Mouse (Mus musculus): ENCODE data around the gene Exph5. TPM values are rescaled to one million over a fixed set of nuclear protein-coding genes. Genes with fewer than 3 reads are reported as not detected.

Gene Exph5
- polyA plus RNA-seq, 1 experiment from 2014 or later: 1.7 TPM

DNA sequence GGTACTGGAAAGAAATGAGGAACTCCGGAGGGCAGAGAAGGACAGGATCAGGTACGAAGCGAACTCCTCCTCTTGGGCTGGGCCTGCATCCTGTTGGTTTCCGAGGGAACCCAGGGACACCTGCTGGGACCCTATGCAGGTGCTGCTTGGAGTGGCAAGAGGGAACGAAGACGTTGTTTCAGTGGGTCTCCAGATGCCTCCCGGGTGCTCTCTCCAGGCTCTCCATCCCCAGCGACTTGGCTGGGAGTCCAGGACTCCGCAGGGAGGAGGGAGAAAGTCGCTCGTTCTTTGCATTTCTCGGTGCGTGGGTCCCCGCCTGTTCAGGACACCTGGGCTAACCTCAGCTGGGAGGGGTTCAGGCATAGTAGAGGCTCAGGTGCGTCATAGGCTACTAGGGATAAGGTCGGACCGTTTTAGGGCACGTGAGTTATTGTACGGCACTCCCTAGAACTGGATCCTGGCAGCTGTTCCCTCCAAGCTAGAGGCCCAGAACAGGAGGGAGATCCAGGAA lies 386 bp downstream of the Exph5 start:
- Histone ChIP-seq H3K36me3 (ENCODE audit: control insufficient read depth, insufficient read depth, low read length) (no peaks in the 10 kb centered on the region), H3K27me3 (ENCODE audit: control insufficient read depth, insufficient read depth, low read length) (peaks cover 6% of the 10 kb centered on the region), H3K4me1 (replicated peaks; ENCODE audit: control insufficient read depth, insufficient read depth, low read length) (peaks cover 4% of the 10 kb centered on the region; the same call in 1 of the 2 replicates), H3K9ac (ENCODE audit: low read depth, low read length) (no peak overlapping the region), H3K4me3 (ENCODE audit: low read depth, low read length) (peak overlapping the region; percentile 31), H3K9me3 (ENCODE audit: control insufficient read depth, low read length) (no peaks in the 10 kb centered on the region), H3K27ac (ENCODE audit: low read depth, low read length) (no peak overlapping the region), H3K4me2 (replicated peaks; ENCODE audit: low read depth, low read length) (peak overlapping the region; percentile 68)
- WGBS: 6% methylated on average over 19 of the region's 19 CpGs
- no peak for ATAC-seq (ENCODE audit: low FRiP score)
- peak; percentile 24 for DNase-seq (ENCODE audit: low spot score)

DNA sequence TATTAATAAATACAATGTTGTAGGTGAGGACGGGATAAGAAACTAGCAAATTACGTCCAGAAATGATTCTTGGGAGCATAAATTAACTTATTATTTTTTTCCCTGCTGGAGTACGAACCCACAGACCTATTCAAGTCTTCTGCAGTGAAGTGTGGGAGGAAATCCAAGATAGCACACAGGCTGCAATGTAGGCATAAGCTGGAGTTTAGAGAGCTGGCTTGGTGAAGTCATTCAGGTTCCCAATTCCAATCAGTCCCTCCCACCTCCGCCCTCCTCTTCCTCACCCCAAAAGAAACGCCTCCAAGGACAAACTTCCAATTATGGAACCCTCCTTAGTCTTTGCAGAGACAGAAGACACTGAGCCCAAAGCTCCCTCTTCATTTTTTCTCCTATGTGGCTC lies 945 bp downstream of the Exph5 start:
- ATAC-seq (ENCODE audit: low FRiP score) (no peak), DNase-seq (ENCODE audit: low spot score) (no peak)
- no peaks in the 10 kb centered on the region for H3K9me3 ChIP-seq (ENCODE audit: control insufficient read depth, low read length)
- peaks cover 4% of the 10 kb centered on the region; the same call in 1 of the 2 replicates for H3K4me1 ChIP-seq (replicated peaks; ENCODE audit: control insufficient read depth, insufficient read depth, low read length)
- WGBS: 65% methylated on average over 5 of the region's 5 CpGs
- H3K36me3 ChIP-seq (ENCODE audit: control insufficient read depth, insufficient read depth, low read length): no peaks in the 10 kb centered on the region
- no peak overlapping the region for H3K4me2 ChIP-seq (replicated peaks; ENCODE audit: low read depth, low read length)
- peaks cover 6% of the 10 kb centered on the region for H3K27me3 ChIP-seq (ENCODE audit: control insufficient read depth, insufficient read depth, low read length)
- H3K4me3 ChIP-seq (ENCODE audit: low read depth, low read length): no peak overlapping the region
- no peak overlapping the region for H3K27ac ChIP-seq (ENCODE audit: low read depth, low read length)
- no peak overlapping the region for H3K9ac ChIP-seq (ENCODE audit: low read depth, low read length)

DNA sequence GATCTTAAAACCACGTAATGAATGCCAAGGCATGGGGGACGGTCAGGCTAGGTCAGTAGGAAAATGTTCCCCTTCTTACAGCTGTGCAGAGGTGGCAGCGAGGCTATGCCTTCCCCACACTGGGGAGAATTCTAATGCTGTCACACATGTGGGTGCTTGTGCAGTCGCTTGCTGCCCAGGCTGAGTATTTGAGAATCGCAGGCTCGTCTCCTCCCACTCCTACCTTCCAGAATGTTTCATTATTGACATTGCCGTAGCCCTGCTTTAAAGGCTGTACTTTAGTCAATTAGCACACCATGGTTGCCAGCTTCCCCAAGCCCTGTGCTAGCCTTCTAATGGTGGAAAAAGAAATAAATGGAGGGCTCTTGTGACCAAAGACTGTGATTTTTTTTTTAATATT lies 6.4 kb downstream of the Exph5 start:
- H3K4me2 ChIP-seq (replicated peaks; ENCODE audit: low read depth, low read length): no peak overlapping the region
- no peak for DNase-seq (ENCODE audit: low spot score)
- ATAC-seq (ENCODE audit: low FRiP score): no peak
- H3K27ac ChIP-seq (ENCODE audit: low read depth, low read length): no peak overlapping the region
- H3K27me3 ChIP-seq (ENCODE audit: control insufficient read depth, insufficient read depth, low read length): no peaks in the 10 kb centered on the region
- H3K4me1 ChIP-seq (replicated peaks; ENCODE audit: control insufficient read depth, insufficient read depth, low read length): no peaks in the 10 kb centered on the region
- H3K36me3 ChIP-seq (ENCODE audit: control insufficient read depth, insufficient read depth, low read length): no peaks in the 10 kb centered on the region
- no peak overlapping the region for H3K4me3 ChIP-seq (ENCODE audit: low read depth, low read length)
- 83% methylated on average over 7 of the region's 7 CpGs for WGBS
- no peaks in the 10 kb centered on the region for H3K9me3 ChIP-seq (ENCODE audit: control insufficient read depth, low read length)
- H3K9ac ChIP-seq (ENCODE audit: low read depth, low read length): no peak overlapping the region

GRCm38 (mm10) chr9:53312981-53313380 lies 11.5 kb downstream of the Exph5 start:
- H3K9me3 ChIP-seq (ENCODE audit: control insufficient read depth, low read length): no peaks in the 10 kb centered on the region
- no peaks in the 10 kb centered on the region for H3K27me3 ChIP-seq (ENCODE audit: control insufficient read depth, insufficient read depth, low read length)
- DNase-seq (ENCODE audit: low spot score): no peak
- no peak overlapping the region for H3K4me3 ChIP-seq (ENCODE audit: low read depth, low read length)
- no peaks in the 10 kb centered on the region for H3K36me3 ChIP-seq (ENCODE audit: control insufficient read depth, insufficient read depth, low read length)
- 100% methylated on average over 1 of the region's 1 CpGs for WGBS
- no peak for ATAC-seq (ENCODE audit: low FRiP score)
- H3K27ac ChIP-seq (ENCODE audit: low read depth, low read length): no peak overlapping the region
- H3K4me2 ChIP-seq (replicated peaks; ENCODE audit: low read depth, low read length): no peak overlapping the region
- no peak overlapping the region for H3K9ac ChIP-seq (ENCODE audit: low read depth, low read length)
- no peaks in the 10 kb centered on the region for H3K4me1 ChIP-seq (replicated peaks; ENCODE audit: control insufficient read depth, insufficient read depth, low read length)

DNA sequence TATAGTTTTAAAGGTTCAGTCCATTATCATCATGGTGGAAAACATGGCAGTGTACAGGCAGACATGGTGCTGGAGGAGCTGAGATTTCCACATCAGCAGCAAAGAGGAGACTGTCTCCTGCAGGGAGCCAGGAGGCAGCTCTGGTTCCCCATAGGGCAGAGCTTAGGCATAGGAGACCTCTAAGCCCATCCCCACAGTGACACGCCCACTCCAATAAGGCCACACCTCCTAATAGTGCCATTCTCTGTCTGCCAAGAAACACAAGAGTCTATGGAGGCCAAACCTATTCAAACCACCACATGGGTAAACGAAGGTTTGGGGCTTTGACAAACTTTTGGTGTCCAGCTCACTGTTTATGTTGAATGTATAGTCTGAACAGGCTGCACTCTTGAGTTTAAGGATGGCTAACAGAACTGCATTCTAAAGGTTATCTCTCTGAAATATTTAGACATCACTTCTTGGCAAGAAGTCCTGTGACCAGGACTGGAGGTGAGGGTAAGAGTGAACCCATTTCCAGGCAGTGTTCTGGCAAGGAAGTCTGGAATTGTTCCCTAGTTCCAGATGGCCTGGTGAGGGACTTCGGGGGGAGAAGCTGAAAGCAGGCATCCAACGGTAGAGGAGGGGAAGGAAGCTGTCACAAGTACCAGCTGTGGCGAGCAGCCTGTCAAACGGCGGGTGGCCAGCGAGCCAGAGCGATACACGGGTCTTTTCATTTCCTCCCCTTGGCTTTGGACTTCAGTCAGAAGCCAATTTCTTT lies 19.6 kb downstream of the Exph5 start:
- no peaks in the 10 kb centered on the region for H3K27me3 ChIP-seq (ENCODE audit: control insufficient read depth, insufficient read depth, low read length)
- no peaks in the 10 kb centered on the region for H3K9me3 ChIP-seq (ENCODE audit: control insufficient read depth, low read length)
- WGBS: 62% methylated on average over 10 of the region's 10 CpGs
- DNase-seq (ENCODE audit: low spot score) (no peak), ATAC-seq (ENCODE audit: low FRiP score) (no peak)
- no peaks in the 10 kb centered on the region for H3K4me1 ChIP-seq (replicated peaks; ENCODE audit: control insufficient read depth, insufficient read depth, low read length)
- no peak overlapping the region for H3K9ac ChIP-seq (ENCODE audit: low read depth, low read length)
- no peak overlapping the region for H3K27ac ChIP-seq (ENCODE audit: low read depth, low read length)
- no peak overlapping the region for H3K4me3 ChIP-seq (ENCODE audit: low read depth, low read length)
- H3K36me3 ChIP-seq (ENCODE audit: control insufficient read depth, insufficient read depth, low read length): no peaks in the 10 kb centered on the region
- H3K4me2 ChIP-seq (replicated peaks; ENCODE audit: low read depth, low read length): no peak overlapping the region

- ATAC-seq (ENCODE audit: low FRiP score): no peak
- DNase-seq (ENCODE audit: low spot score): no peak
- no peak overlapping the region for H3K9ac ChIP-seq (ENCODE audit: low read depth, low read length)
- WGBS: 84% methylated on average over 8 of the region's 8 CpGs
- H3K9me3 ChIP-seq (ENCODE audit: control insufficient read depth, low read length): no peaks in the 10 kb centered on the region
- H3K4me2 ChIP-seq (replicated peaks; ENCODE audit: low read depth, low read length): no peak overlapping the region
- H3K4me3 ChIP-seq (ENCODE audit: low read depth, low read length): no peak overlapping the region
- no peaks in the 10 kb centered on the region for H3K4me1 ChIP-seq (replicated peaks; ENCODE audit: control insufficient read depth, insufficient read depth, low read length)
- H3K27me3 ChIP-seq (ENCODE audit: control insufficient read depth, insufficient read depth, low read length): no peaks in the 10 kb centered on the region
- no peaks in the 10 kb centered on the region for H3K36me3 ChIP-seq (ENCODE audit: control insufficient read depth, insufficient read depth, low read length)
- H3K27ac ChIP-seq (ENCODE audit: low read depth, low read length): no peak overlapping the region
These were observed 20.2 kb downstream of the Exph5 start for GRCm38 (mm10) chr9:53321683-53322082.

- H3K9ac ChIP-seq (ENCODE audit: low read depth, low read length): no peak overlapping the region
- no peaks in the 10 kb centered on the region for H3K36me3 ChIP-seq (ENCODE audit: control insufficient read depth, insufficient read depth, low read length)
- H3K4me3 ChIP-seq (ENCODE audit: low read depth, low read length): no peak overlapping the region
- H3K4me2 ChIP-seq (replicated peaks; ENCODE audit: low read depth, low read length): no peak overlapping the region
- H3K27ac ChIP-seq (ENCODE audit: low read depth, low read length): no peak overlapping the region
- H3K9me3 ChIP-seq (ENCODE audit: control insufficient read depth, low read length): no peaks in the 10 kb centered on the region
- H3K4me1 ChIP-seq (replicated peaks; ENCODE audit: control insufficient read depth, insufficient read depth, low read length): no peaks in the 10 kb centered on the region
- H3K27me3 ChIP-seq (ENCODE audit: control insufficient read depth, insufficient read depth, low read length): no peaks in the 10 kb centered on the region
- WGBS: 82% methylated on average over 10 of the region's 10 CpGs
- ATAC-seq (ENCODE audit: low FRiP score): no peak
- DNase-seq (ENCODE audit: low spot score): no peak
These were observed 22.2 kb downstream of the Exph5 start for GRCm38 (mm10) chr9:53323419-53324251.

DNA sequence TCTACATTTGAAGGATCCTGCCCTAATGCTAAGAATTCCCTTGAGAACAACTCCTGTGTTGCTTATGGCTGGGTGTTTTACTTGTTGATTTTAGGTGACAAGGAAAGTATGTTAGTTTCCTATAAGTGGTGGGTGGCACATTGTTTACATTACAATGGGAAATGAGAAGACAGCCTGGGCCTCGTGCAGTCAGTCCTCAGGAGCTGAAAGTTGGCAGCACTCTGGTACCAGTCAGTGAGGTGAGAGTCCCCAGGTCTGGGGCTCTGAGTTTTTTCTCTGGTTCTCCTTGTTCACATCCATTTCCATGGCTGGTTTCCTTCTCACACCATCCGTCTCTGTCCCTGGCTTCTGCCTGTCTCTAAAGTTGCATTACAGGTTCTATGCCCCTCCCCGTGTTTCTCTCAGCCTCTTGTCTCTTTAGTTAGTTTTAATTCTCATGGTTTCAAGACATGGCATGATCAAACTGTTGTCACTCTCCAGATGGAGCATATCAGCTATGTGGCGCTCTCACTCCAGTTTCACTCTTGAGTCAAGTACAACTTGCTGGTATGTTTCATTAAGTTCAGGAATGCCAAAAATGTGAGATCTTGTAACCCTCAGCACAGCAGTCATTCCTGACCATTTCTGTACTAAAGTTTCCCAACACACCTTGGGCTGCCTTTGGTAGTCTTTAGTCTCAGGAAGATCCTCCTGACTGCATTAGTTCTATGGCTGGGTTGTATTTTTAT lies 24.1 kb downstream of the Exph5 start:
- no peak for DNase-seq (ENCODE audit: low spot score)
- Histone ChIP-seq H3K36me3 (ENCODE audit: control insufficient read depth, insufficient read depth, low read length) (no peaks in the 10 kb centered on the region), H3K4me2 (replicated peaks; ENCODE audit: low read depth, low read length) (no peak overlapping the region), H3K9me3 (ENCODE audit: control insufficient read depth, low read length) (no peaks in the 10 kb centered on the region), H3K4me1 (replicated peaks; ENCODE audit: control insufficient read depth, insufficient read depth, low read length) (no peaks in the 10 kb centered on the region), H3K27me3 (ENCODE audit: control insufficient read depth, insufficient read depth, low read length) (no peaks in the 10 kb centered on the region), H3K27ac (ENCODE audit: low read depth, low read length) (no peak overlapping the region), H3K4me3 (ENCODE audit: low read depth, low read length) (no peak overlapping the region), H3K9ac (ENCODE audit: low read depth, low read length) (no peak overlapping the region)
- no peak for ATAC-seq (ENCODE audit: low FRiP score)
- 55% methylated on average over 4 of the region's 4 CpGs for WGBS

Data from hindbrain, embryonic 11.5 days (tissue).